Mouse (Mus musculus) embryo, embryonic 9.5 days (tissue): ENCODE measurements around the gene Rere.

Experiments
- DNase-seq: peaks from one replicate; pipeline ENCODE4 v3.0.0-alpha.2; 2017; ENCODE audit errors: extremely low spot score

The Rere gene

DNA sequence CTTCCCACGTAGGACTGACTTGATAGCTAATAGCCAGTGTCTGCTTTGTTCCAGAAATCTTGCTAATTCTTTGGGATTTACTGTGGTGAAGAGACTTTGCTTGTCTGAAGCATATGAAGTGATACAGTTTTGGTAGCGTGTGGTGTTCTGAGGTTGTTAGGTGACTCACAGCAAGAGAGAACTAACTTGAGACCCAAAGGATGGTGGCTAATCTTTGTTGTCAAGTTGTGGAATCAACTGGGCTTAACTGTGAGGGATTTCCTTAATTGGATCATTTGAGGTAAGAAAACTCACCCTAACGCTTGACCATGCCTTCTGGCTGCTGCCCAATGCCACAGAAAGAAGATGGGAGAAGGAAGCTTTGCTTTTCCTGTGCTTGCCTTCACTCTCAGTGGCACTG lies 63.1 kb downstream of the Rere start:
- no peak for DNase-seq

DNA sequence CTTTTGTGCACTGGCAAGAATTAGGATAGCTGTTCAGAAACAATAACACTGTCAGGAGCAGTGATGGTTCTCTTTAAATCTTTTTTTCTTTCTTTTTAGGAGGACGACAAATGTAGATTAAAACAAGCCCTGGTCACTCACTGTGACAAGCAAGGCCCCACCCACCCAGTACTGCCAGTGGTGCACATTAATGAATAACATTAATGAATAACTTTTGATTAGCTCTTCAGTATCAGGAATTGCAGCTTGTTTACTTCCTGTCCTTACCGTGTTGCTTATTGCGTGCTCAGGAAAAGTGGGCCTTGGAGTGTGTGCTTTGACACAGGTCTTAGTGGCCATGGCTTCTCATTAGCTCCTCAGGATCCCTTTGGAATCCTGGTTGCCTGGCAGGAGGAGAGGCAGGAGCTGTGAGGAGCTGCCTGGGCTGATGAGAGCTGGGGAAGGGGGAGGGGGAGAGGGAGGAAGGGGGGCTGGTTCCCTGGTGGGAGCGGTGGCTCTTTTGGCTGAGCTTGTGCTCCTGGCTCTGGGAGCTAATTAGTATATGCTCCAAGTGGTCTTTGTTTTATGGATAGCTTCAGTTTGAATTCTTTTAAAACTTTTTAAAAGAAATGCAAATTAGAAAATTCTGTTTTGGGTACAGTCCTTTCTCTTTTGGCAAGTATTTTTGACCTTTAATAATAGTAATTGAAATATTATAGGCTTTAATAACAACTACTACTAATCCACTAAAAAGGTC lies 65.4 kb downstream of the Rere start:
- DNase-seq, result peak; percentile 65

DNA sequence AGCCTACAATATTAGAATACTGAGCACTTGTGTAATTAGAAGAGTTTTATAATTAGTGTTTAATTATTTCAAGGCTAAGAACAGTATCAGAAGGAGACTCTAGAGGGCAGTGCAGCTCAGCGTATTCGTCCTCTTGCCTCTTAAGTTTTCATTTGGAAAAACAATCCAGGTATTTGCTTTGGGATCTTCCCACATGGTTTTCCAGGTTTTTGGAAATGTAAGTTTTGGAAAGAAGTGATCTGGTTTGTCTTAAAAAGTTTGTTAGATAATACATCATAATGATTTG lies 65.9 kb downstream of the Rere start:
- DNase-seq, result peak; percentile 45

DNA sequence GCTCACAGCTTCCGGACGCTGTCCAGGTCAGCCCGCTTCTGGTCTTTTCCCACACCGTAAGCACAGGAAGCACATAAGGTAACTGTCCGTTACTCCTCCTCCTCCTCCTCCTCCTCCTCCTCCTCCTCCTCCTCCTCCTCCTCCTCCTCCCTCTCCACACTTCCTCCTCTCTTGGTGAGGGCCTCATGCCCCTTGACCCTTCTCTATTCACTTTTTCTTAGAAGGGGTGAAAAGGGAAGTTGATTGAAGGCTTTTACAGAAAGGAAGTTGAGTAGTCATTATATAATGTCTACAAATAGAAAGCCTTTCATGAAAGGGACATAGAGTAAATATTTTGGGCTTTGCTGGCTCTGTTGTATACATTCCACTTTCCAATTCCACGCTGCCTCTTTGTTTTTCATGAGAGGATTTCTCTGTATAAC lies 68.2 kb downstream of the Rere start:
- no peak for DNase-seq

DNA sequence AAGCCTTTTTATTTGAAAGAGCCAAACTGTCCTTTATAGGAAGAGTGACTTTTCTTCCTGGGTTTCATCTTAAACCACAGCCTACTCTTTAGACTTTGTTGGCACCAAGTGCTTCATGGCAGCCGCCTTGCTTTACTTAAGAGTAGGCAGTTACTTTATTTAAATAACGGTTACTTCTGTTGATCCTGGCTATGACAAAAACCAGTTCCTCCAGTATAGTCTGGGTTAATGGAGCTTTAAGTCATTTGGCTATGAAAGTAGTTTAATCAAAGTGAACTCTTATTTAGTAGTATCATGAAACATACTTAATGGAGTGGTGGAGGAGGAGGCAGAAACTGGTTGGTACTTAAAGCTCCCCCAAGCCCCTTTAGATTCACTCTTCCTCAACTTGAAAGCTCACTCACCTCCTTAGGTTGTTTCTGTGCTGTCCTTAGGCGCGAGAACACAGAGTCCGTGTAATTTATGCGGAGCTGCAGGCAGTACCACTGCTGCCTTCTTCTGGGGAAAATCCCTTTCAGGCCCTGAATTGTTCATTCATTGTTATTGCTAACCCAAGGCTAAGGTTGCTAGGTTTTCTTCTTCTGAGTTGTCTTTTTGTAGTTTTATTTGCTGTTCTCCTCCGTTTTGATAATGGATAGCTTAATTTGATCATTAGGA lies 70.1 kb downstream of the Rere start:
- no peak for DNase-seq

DNA sequence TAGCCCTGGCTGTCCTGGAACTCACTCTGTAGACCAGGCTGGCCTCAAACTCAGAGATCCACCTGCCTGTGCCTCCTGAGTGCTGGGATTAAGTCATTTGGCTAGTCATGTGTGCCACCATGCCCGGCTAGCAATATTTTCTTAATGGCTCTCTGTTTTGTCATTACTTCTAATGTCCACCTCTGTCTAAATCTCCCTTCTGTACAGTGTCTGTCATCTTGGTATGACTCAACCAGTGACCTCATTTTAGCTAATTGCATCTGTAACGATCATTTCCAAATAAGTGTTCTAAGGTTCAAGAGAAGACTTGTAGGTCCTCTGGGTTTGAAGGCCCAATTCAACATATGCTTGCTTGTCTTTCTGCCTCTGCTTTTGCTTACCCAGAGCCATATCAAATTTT lies 71.3 kb downstream of the Rere start:
- DNase-seq, result no peak

DNA sequence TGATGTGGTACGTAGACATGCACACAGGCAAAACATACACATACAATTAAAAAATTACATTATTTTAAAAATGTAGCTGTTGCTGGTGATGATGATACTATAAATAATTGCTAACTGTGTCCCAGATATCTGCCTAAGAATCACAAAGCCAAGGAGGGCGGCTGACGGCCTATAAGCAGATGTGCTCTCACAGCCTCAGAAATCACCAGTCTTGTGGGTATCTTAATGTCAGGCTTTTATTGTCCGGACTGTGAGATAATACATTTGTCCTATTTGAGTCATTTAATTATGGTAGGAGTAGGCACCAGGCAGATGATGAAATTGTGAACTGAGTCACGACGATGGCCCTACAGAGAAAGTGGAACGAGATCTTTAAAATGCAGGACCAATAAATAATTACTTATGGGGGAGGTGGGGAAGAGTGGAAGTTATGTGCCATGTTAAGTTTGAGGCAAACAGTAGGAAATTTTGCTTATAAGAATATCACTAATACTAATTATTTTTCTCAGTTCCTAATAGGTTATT lies 72.0 kb downstream of the Rere start:
- DNase-seq, result no peak

DNA sequence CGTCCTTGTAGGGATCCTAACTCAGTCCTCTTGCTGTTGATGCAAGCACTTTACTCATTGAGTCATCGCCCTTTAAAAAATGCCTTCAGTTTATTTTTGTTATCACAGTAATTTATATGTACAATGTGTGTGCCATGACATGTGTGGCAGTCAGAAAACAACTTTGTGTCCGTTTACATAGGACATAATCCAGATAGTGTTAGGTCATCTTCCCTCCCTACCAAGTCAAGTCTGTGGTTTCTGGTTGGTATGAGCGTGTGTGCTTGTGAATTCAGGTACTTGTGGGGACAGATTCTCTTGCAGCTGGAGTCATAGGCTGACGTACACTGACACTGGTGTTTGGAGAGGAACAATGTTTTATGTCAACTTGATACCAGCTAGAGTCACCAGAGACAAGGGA lies 74.4 kb downstream of the Rere start:
- DNase-seq, result no peak

DNA sequence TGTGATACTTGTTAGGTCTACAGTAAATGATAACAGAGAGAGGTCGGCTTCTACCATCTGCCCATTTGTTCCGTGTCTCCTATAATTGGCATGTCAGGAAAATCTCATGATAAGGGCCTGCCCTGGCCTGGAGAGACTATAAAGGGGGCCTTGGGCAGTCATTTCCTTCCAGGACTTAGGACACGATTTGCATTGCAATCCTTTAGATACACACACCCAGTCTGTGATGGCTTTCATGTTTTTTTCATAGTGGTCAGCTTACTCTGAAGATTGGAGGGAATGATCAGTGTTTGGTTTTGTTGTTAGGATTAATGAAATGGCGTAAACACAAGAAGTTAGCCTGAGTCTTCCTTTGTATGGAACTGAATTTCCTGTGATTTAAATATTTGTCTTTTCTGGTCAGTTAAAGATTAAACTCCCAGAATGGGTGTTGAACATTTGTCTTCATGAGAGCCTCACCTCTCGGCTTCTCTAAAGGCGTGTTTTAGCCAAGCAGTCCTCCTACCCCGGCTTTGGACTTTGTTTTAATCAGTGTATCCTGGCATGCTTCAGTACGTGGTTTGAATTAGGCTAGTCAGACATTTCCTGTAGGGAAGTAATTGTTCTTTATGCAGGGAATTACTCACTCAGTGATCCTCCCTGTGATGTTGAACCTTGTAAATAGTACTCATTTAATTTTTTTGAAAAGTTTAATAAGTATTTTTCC lies 80.7 kb downstream of the Rere start:
- no peak for DNase-seq

DNA sequence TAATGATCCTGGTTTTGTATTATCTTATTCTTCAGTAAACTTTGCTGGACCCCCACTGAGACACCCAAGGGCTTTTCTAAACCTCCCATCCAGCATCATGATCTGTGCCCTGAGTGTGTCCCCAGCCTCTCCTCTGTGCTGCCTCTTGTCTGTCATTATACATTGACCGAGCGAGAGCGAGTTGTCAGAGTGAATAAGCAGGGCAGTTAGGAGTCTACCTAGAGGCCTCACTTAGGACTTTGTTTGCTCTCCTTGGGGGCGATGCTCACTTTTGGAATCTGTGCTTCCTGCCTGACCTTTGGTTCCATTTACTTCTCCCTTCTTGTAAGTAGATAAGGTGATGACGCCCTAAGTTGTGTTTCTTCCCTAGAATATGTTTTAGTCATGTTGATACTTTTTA lies 81.4 kb downstream of the Rere start:
- DNase-seq, result no peak

DNA sequence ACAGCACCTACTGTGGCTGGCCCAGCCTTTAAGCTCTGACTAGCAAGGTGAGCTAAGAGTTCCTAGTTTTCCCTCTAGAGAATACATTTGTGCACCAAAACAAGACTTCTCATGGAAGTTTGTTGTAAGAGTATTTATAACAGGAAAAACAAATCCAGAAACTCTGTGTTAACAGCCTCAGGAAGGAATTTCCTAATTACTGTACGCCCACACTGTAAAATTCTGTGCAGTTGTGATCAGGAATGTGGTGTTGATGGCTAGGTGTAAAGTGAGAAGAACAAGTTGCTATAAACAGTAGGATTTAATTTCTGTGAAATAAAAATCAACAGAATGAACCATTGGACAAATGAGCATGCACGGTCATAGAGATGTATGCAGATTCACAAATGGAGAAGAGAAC lies 83.3 kb downstream of the Rere start:
- DNase-seq, result no peak

DNA sequence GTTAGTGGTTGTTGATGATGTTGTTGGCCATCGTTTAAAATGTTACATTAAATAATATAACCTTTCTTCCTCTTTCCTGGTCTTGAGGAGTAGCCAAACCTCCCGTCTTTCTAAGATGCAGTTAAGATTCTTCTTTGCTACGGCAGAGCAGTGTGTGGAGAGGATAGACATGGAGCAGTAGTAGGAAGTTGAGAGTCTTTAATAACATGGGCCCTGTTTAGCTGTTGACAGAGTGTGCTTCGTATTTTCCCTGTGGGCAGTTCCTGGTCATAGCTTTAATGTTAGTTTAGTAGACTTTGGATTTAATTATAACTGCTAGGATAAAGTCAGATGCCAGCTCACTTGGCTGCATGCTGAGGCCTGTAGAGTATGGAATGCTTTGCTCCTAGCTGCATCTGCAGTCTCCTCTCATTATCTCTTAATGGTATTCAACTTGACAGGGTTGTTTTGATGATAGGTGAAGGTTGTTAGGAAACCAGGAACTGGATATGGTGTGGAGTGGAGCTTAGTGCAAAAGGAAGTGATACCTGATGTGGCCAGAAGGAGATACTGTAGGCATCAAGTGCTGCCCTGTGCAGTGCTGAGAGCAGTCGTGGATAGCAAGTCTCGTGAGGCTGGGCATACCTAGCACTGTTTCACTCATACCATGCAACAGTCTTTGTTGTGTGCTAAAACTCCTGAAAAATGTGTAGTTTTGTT lies 85.2 kb downstream of the Rere start:
- no peak for DNase-seq

DNA sequence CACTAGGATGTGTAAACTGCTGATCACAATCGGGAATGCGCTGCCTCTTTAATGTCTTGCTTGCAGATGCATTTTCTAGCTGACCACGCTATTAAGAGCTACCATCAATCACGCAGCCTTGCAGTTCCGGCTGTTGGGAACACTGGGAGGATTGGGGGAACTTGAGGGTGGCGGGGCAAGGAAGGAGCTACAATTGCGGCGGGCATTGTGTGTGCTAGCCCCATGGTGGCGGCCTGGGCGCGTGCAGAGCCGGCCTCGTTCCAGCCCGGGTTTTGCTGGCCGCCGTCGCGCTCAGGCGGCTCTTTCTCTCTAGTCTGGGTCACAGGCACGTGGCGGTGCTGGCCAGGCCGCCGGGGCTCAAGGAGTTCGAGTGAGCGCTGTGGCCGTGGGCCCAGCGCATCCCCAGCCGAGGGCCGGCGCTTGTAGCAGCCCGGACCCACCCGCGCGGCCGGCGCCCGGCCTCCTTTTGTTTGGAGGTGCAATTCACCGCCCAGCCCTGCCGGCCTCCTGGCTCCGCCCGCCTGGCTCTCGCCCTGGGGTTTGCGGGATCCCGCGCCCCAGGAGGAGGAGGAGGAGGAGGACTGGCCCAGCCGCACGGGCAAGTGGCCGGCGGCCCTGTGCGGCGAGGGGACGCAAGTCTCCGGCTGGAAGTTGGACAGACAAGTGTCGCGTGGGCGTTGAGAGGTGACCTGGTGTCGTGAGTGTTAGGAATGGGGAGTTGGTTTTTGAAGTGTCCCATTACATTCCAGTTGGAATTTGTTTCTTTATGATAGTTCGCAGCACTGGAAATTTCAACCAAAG lies 90.3 kb downstream of the Rere start:
- peak; percentile 91 for DNase-seq

DNA sequence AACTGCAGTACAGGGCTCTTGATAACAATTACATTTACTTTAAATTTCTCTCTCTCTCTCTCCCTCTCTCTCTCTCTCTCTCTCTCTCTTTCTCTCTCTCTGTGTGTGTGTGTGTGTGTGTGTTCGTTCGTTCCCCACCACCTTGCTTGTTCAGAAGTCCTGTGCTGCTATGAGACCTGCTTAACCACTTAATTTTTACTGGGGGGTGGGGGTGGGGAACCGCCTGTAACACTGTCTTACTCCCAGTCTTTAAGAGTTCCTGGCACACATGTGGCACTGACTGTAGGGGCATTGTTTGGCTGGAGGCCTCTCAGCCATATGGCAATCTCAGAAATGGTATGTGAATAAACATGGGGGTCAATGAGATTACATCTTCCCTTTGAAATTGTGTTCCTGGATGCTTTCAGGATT lies 91.2 kb downstream of the Rere start:
- peak; percentile 55 for DNase-seq

DNA sequence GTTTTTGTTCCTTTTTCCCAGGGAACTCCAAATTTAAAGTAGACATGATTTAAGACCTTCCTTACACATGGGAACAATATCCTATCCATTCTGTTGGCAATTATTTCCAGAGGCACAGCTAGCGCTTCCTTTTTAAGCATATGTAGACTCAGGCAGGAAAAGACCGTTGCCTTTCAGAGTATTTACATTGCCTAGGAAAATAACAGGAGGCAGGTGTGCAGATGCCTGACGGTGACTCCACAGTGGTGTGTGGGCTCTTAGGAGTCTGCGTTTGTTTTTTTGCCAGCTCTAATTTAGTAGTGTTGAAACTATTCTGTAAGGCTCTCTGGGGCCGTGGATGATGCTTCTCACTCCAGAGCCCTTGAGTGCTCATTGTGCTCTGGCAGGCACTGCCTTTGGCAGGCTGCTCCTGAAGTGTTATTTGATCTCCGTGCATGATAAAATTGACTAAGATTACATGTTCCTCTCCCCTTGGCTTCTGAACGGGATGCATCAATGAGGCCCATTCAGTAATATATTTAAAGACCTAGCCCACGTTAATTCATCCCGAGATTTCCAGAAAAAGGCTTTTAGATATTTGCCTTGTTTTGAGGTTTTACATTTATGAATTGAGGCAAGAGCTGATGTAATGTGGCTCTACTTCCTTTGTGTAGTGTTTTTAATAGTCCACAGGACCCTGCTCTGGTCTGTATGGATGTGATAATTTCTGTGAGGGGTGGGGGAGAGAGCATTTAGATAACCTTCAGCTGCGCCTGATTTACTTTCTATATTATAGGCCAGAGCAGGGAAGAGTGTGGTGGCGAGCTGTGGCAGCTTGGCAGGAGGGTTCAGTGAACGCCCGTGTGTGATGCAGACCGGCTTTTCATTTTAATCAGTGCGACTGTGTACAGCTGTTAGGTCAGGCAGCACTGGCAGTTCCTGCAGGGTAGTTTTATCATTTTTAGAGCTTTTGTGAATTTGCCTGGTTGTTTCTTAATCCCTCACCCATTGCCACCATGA lies 92.0 kb downstream of the Rere start:
- peak; percentile 57 for DNase-seq

DNA sequence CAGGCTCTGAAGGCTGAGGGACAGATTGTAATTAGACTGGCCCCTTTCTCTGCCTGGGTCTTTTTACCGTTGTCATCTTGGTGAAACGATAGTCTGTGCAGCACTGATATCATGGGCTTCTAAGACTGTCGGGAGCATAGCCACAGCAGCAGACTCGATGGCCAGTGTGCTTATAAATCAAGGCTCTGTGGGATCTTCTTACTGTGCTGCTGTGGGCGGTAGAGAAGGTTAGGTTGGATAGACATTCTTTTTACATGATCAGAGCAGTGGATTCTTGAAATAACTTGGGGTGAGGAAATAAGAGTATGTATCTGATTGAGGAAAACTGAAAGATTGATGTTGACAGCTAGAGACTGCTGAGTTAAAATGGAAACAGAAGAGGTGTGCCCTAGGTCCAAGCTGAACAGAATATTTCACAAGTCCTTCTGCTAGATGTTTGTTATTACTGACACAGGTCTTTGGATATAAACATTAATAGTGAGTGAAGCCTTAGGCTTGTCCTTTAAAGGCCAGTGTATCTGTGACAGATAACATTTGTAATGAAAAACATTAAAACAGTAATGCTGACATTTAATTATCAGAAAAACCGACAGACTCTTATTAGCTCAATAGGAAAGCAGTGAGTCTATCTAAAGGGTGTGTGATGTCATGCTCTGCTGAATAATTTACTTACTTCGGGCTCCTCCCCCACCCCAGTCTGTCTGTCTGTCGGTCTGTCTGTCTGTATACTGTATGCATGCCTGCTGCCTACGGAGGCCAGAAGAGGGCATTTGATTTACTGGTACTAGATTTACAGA lies 93.4 kb downstream of the Rere start:
- DNase-seq, result no peak

DNA sequence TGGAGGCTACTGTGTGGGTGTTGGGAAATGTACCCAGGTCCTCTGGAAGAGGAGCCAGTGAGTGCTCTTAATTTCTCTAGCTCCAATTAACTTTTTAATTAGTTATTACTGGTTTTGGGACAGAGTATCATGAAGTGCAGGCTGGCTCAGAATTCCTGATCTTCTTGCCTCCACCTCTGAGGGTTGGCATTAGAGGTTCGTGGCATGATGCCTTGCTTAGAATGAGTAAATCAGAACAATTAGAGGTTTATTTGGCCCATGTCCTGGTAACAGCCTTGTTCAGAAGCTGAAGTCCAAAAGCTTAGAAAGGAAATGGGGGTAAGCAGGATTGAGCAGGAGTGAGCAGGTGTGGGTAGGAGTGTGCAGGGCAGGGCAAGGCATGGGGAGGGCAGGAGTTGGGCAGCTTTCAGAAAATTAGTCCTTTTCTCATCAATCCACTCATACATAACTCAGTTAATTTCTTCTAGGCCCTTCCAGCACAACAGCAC lies 94.0 kb downstream of the Rere start:
- no peak for DNase-seq

DNA sequence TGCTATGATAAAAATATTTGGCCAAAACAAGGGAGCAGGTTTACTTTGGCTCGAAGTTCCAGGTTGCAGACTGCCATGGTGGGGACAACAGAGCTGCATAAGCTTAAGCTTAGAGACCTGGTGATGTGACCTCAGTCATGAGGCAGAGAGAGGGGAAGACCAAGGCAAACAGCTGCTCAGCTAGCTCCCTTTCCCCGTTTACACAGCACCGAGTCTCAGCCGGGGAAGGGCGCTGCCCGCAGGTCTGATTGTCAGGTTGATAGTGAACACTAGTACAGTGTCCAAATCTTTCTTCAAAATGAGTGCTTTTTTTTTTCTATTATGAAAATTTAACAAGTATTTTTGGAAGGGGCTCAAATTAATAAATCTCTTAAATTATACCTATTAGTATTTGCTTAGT lies 97.9 kb downstream of the Rere start:
- no peak for DNase-seq

DNA sequence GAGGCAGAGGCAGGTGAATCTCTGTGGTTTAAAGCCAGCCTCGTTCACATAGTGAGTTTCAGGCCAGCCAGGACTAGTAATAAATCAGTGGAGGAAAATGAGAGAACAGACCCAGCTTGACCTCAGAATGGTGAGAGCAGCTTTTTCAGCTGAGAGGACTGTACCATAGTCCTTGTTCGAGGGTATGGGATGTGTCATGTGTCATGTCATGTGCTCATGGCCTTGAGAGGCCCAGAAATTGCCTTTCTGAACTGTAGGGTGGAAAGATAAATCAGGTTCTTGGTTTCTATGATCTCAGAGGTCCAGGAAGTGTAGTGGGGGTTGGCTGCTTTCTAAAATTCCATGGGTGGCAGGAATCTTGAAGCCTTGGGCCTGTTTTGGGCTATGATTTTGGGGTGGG lies 98.3 kb downstream of the Rere start:
- no peak for DNase-seq
